Mouse (Mus musculus) heart, embryonic 16.5 days (tissue): ENCODE results near the gene Slc13a1. TPM values are rescaled to one million over a fixed set of nuclear protein-coding genes. Genes with fewer than 3 reads are reported as not detected.

Source experiments
- ATAC-seq: fragments of 200-750 bp; cut with Nextera tagmentation; replicated peaks from 2 replicates; pipeline ENCODE4 v1.8.0; 2017; ENCODE audit warnings: moderate number of reproducible peaks; ENCODE audit not compliant: insufficient read depth, low FRiP score; ENCODE audit errors: extremely low read depth
- H3K27ac ChIP-seq: fragments of 300-500 bp; sonication (generic); 2 replicates; pipeline ENCODE4 v1.5.1; 2014; ENCODE audit warnings: mild to moderate bottlenecking, low read length, control low read depth, moderate library complexity
- H3K27me3 ChIP-seq: fragments of 300-500 bp; sonication (generic); 2 replicates; pipeline ENCODE4 v1.6.1; 2014; ENCODE audit warnings: low read length, mixed read lengths; ENCODE audit not compliant: control insufficient read depth, insufficient read depth
- H3K36me3 ChIP-seq: fragments of 300-500 bp; sonication (generic); 2 replicates; pipeline ENCODE4 v1.6.1; 2014; ENCODE audit not compliant: control insufficient read depth, insufficient read depth
- H3K4me1 ChIP-seq: fragments of 300-500 bp; sonication (generic); 2 replicates; pipeline ENCODE4 v1.6.1; 2014; ENCODE audit warnings: low read length, mixed read lengths; ENCODE audit not compliant: control insufficient read depth, insufficient read depth
- H3K4me2 ChIP-seq: fragments of 300-500 bp; sonication (generic); 2 replicates; pipeline ENCODE4 v1.6.1; 2014; ENCODE audit warnings: low read depth, mild to moderate bottlenecking, control low read depth, low read length
- H3K4me3 ChIP-seq: fragments of 300-500 bp; sonication (generic); 2 replicates; pipeline ENCODE4 v1.5.1; 2014; ENCODE audit warnings: mild to moderate bottlenecking, control low read depth, low read length
- H3K9ac ChIP-seq: fragments of 300-500 bp; sonication (generic); 2 replicates; pipeline ENCODE4 v1.6.1; 2014; ENCODE audit warnings: low read length, control low read depth
- H3K9me3 ChIP-seq: fragments of 300-500 bp; sonication (generic); replicated peaks from 2 replicates; pipeline ENCODE4 v1.6.1; 2016; ENCODE audit warnings: low read length; ENCODE audit not compliant: control insufficient read depth
- WGBS: fragments of 180-500 bp; shearing (Covaris S2); extraction: QIAGEN DNeasy Blood & Tissue Kit; methylation state at CpG from one replicate; pipeline ENCODE4 v1.1.7; 2014; 5-methylcytosine and 5-hydroxymethylcytosine counted together
- microRNA-seq: library from miRNA; unstranded; fragments of <30 nt; microRNA quantifications from one replicate; pipeline ENCODE4, GENCODE M21; 2017
- polyA plus RNA-seq: library from polyadenylated mRNA; unstranded; fragments of >200 nt; fragmentation: Nextera tagmentation; extraction: Ambion mirVana; gene quantifications from 2 replicates; pipeline ENCODE4 v1.2.1, GENCODE M21; 2015

Gene Slc13a1
- polyA plus RNA-seq, 1 experiment from 2014 or later = 0.51 TPM

DNA sequence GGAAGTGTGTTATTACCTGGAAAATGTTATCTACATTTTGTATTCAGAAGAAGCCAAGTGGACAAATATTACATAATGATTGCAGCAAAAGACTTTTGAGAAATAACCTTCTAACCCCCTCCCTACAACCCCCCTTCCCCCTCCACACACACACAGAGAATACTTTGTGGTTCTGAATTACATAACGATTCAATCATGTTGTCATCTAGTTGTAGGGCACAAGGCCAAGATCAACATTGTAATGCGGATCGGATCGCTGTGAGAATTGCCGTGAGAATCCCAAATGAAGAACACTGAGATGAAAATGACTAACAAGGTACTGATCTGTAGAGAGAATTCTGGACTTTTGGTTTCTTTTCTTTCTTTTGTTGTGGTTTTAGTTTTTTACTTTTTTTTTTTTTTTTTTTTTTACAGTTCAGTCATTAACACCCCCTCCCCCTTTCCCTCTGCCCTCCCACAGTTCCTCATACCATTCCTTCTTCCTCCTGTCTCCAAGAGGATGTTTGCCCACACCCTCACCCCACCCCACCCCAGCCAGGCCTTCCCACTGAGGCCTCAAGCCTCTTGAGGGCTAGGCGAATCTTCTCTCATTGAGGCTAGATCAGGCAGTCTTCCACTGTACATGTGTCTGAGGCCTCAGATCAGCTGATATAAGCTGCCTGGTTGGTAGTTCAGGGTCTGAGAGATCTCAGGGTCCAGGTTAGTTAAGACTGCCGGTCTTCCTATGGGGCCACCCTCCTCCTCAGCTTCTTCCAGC lies 120.7 kb downstream of the Slc13a1 start:
- no peaks in the 10 kb centered on the region for H3K9me3 ChIP-seq
- no peak for ATAC-seq
- no peak overlapping the region for H3K4me2 ChIP-seq
- no peak overlapping the region for H3K4me3 ChIP-seq
- no peak overlapping the region for H3K9ac ChIP-seq
- no peaks in the 10 kb centered on the region for H3K4me1 ChIP-seq
- no peaks in the 10 kb centered on the region for H3K27me3 ChIP-seq
- H3K36me3 ChIP-seq = no peaks in the 10 kb centered on the region
- H3K27ac ChIP-seq = no peak overlapping the region
- WGBS = 36% methylated on average over 7 of the region's 7 CpGs

DNA sequence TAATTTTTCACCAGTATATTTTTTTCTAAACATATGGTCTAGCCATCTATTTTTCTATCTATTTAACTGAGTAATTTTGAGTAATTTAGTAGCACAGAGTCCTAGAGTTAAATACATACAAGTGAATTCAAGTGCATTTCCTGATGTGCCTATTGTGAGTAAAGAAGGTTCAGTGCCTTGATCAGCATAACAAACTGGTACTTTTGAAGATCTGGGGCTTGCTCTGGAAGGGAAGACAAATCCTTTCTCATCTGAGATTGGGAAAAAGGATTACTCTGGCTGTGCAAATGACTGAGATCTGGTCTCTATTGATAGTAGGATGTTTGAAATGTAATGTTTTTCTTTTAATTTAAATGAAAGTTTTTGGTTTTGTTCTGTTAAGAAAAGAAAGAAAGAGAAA lies 124.4 kb downstream of the Slc13a1 start:
- H3K9ac ChIP-seq = no peak overlapping the region
- H3K9me3 ChIP-seq = no peaks in the 10 kb centered on the region
- H3K4me3 ChIP-seq = no peak overlapping the region
- no peak overlapping the region for H3K4me2 ChIP-seq
- H3K27ac ChIP-seq = no peak overlapping the region
- H3K36me3 ChIP-seq = no peaks in the 10 kb centered on the region
- no peak for ATAC-seq
- H3K27me3 ChIP-seq = no peaks in the 10 kb centered on the region
- H3K4me1 ChIP-seq = no peaks in the 10 kb centered on the region

Small RNA genes lying within 50 kb of the gene (microRNA-seq; reads per million reads assigned to microRNA genes)
- not detected for gene Gm26386

Other genes with a start within 250 kb of the Slc13a1 start
- gene Tas2r118, start 198.0 kb downstream of the Slc13a1 start, polyA plus RNA-seq = not detected in 2 replicates